Mouse (Mus musculus): ENCODE data around the gene Olfr56. TPM values are rescaled to one million over a fixed set of nuclear protein-coding genes. Genes with fewer than 3 reads are reported as not detected.

Olfr56 gene
- polyA plus RNA-seq, 1 experiment = not detected

GRCm38 (mm10) chr11:49093861-49094660 is 115.4 kb downstream of the Olfr56 start:
- Histone ChIP-seq H3K4me1 (ENCODE audit: control insufficient read depth, insufficient read depth, insufficient read length, low read length) (no peaks in the 10 kb centered on the region; the same call in none of the 2 replicates), H3K27ac (replicated peaks; ENCODE audit: low read depth, low read length) (peak overlapping the region; percentile 45; the same call in 1 of the 2 replicates), H3K4me3 (ENCODE audit: insufficient read depth, low read depth, low read length) (no peak overlapping the region)

- Histone ChIP-seq H3K4me3 (ENCODE audit: insufficient read depth, low read depth, low read length) (no peak overlapping the region), H3K27ac (replicated peaks; ENCODE audit: low read depth, low read length) (no peak overlapping the region), H3K4me1 (ENCODE audit: control insufficient read depth, insufficient read depth, insufficient read length, low read length) (no peaks in the 10 kb centered on the region; the same call in 1 of the 2 replicates)
Observed at GRCm38 (mm10) chr11:49095367-49095766, 116.7 kb downstream of the Olfr56 start.

DNA sequence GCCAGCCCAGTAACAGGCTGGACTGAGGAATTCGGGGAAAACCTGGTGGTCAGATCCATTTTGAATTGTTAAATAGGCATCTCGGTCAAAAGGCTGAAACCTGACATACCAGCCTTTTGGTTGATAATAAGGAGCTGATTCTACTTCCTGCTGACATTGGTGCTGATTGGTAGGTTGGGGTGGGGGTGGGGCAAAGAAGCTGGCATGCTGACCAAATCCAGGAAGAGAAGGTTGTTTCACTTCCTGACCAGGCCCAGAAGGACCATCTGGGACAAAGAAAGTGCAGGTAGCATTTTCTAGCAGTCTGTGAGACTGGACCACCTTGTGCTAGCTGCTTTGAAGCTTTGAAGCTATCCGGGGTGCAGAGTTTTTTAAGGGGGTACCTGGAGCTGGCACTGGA is 121.7 kb downstream of the Olfr56 start:
- Histone ChIP-seq H3K27ac (replicated peaks; ENCODE audit: low read depth, low read length) (no peak overlapping the region), H3K4me1 (ENCODE audit: control insufficient read depth, insufficient read depth, insufficient read length, low read length) (peaks cover 2% of the 10 kb centered on the region)

DNA sequence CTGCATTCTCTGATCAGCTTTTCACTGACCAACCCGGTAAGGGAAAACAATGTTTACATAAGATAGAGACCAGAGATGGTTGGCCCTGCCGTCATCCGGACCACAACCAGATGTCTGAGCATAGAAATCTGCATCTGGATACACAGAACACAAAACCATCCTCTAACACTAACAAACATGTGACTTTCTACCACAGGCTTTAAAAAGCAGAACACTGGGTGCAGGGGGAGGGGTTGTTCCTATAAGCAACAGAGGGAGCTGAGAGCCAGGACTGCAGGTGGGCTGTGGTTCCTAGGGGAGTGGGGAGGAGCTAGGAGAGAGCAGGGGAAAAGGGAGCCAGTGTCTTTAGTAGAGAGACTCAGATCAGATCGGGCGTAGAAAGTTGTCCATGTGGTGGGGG is 122.8 kb downstream of the Olfr56 start:
- no peak overlapping the region for H3K4me3 ChIP-seq (ENCODE audit: insufficient read depth, low read depth, low read length)
- peaks cover 5% of the 10 kb centered on the region for H3K4me1 ChIP-seq (ENCODE audit: control insufficient read depth, insufficient read depth, insufficient read length, low read length)
- H3K27ac ChIP-seq (replicated peaks; ENCODE audit: low read depth, low read length) = no peak overlapping the region

More for the DNA sequence above, 121.7 kb downstream of the Olfr56 start:
- no peak overlapping the region for H3K4me3 ChIP-seq (ENCODE audit: insufficient read depth, low read depth, low read length)

GRCm38 (mm10) chr11:49103047-49103693 is 124.5 kb downstream of the Olfr56 start:
- no peak overlapping the region for H3K27ac ChIP-seq (replicated peaks; ENCODE audit: low read depth, low read length)
- H3K4me1 ChIP-seq (ENCODE audit: control insufficient read depth, insufficient read depth, insufficient read length, low read length) = peaks cover 5% of the 10 kb centered on the region
- H3K4me3 ChIP-seq (ENCODE audit: insufficient read depth, low read depth, low read length) = no peak overlapping the region

GRCm38 (mm10) chr11:49105752-49106151 is 127.1 kb downstream of the Olfr56 start:
- peak overlapping the region; percentile 97 for H3K27ac ChIP-seq (replicated peaks; ENCODE audit: low read depth, low read length)

DNA sequence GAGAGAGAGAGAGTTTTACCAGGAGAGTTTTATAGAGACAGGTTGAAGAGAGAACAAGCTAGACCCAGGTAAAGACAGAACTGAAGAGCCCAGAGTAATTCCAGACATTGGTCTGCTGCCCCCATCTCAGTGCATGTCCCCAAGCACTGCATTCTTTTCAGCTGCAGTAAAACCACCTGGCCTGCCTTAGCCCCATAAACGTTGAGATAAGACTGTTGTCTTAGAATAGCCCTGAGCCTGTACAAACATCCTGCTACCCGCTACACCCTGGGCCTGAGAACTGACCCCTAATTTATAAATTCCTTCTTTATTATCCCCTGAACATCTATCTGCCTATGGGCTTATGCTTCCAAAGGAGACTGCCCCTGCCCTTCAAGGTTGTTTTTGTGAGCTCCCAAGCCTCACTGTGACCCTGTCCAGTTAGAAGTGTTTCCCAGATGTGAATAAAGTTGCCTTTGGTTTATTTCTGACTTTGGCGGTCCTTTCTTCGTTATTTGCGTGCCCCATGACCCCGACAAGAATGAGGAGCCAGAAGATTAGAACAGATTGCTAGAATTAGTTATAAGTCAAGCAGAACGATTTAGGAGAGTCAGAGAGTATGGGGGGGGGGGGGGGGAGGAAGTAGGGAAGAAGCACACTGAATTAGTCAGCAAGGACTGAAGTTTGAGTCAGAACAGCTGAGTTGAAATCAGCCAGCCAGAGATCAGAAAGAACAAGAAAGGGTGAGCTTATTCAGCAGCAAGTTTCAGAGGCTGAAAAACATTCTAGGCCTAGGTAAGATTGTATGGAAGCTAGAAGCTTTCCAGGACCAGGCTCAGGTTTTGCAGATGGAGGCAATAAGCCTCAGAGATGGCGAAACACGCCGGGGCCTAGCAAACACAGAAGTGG is 129.2 kb downstream of the Olfr56 start:
- H3K4me3 ChIP-seq (ENCODE audit: insufficient read depth, low read depth, low read length) = no peak overlapping the region
- H3K27ac ChIP-seq (replicated peaks; ENCODE audit: low read depth, low read length) = peak overlapping the region; percentile 82
- peaks cover 14% of the 10 kb centered on the region for H3K4me1 ChIP-seq (ENCODE audit: control insufficient read depth, insufficient read depth, insufficient read length, low read length)

More at GRCm38 (mm10) chr11:49105752-49106151, 127.1 kb downstream of the Olfr56 start:
- Histone ChIP-seq H3K4me1 (ENCODE audit: control insufficient read depth, insufficient read depth, insufficient read length, low read length) (peaks cover 8% of the 10 kb centered on the region), H3K4me3 (ENCODE audit: insufficient read depth, low read depth, low read length) (no peak overlapping the region)

GRCm38 (mm10) chr11:49108833-49109232 is 130.1 kb downstream of the Olfr56 start:
- Histone ChIP-seq H3K4me3 (ENCODE audit: insufficient read depth, low read depth, low read length) (no peak overlapping the region), H3K4me1 (ENCODE audit: control insufficient read depth, insufficient read depth, insufficient read length, low read length) (peaks cover 17% of the 10 kb centered on the region), H3K27ac (replicated peaks; ENCODE audit: low read depth, low read length) (no peak overlapping the region)

DNA sequence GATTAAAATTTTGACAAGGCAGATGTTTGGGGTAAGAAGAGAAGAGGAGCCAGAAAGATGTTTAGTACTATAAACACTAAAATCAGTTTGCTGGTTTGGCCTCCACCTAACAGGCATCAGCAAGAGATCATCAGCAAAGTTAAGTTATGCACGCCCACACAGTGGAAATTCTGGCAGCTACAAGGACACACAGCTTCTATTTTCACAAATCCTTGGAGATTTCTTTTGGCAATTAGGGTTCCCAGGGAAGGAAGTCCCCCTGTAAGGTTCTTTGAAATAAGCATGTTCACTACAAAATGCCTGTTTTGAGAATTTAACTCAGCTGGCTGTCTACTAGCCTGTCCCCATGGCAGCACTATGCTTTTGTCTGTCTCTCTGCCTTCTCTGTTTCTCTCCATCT is 132.3 kb downstream of the Olfr56 start:
- Histone ChIP-seq H3K27ac (replicated peaks; ENCODE audit: low read depth, low read length) (peak overlapping the region; percentile 93), H3K4me3 (ENCODE audit: insufficient read depth, low read depth, low read length) (no peak overlapping the region), H3K4me1 (ENCODE audit: control insufficient read depth, insufficient read depth, insufficient read length, low read length) (peaks cover 21% of the 10 kb centered on the region)

- Histone ChIP-seq H3K4me1 (ENCODE audit: control insufficient read depth, insufficient read depth, insufficient read length, low read length) (peaks cover 19% of the 10 kb centered on the region), H3K4me3 (ENCODE audit: insufficient read depth, low read depth, low read length) (no peak overlapping the region), H3K27ac (replicated peaks; ENCODE audit: low read depth, low read length) (peak overlapping the region; percentile 98)
Observed at GRCm38 (mm10) chr11:49112624-49113219, 134.0 kb downstream of the Olfr56 start.

GRCm38 (mm10) chr11:49114158-49114557 is 135.5 kb downstream of the Olfr56 start:
- H3K4me1 ChIP-seq (ENCODE audit: control insufficient read depth, insufficient read depth, insufficient read length, low read length) = peaks cover 15% of the 10 kb centered on the region
- H3K27ac ChIP-seq (replicated peaks; ENCODE audit: low read depth, low read length) = peak overlapping the region; percentile 98

GRCm38 (mm10) chr11:49114774-49115173 is 136.1 kb downstream of the Olfr56 start, which contains the start of gene Olfr1396:
Gene Olfr1396 (minus strand): TSS chr11:49114874.
- peak within 1 kb of the TSS; percentile 98 for H3K27ac ChIP-seq (replicated peaks; ENCODE audit: low read depth, low read length)
- H3K4me1 ChIP-seq (ENCODE audit: control insufficient read depth, insufficient read depth, insufficient read length, low read length) = peaks cover 15% of the 10 kb centered on the region
- H3K4me3 ChIP-seq (ENCODE audit: insufficient read depth, low read depth, low read length) = no peak within 1 kb of the TSS

More at GRCm38 (mm10) chr11:49114158-49114557, 135.5 kb downstream of the Olfr56 start:
- H3K4me3 ChIP-seq (ENCODE audit: insufficient read depth, low read depth, low read length) = no peak overlapping the region

- Histone ChIP-seq H3K27ac (replicated peaks; ENCODE audit: low read depth, low read length) (peak overlapping the region; percentile 64), H3K4me1 (ENCODE audit: control insufficient read depth, insufficient read depth, insufficient read length, low read length) (peaks cover 4% of the 10 kb centered on the region; the same call in 1 of the 2 replicates), H3K4me3 (ENCODE audit: insufficient read depth, low read depth, low read length) (no peak overlapping the region)
Observed at GRCm38 (mm10) chr11:49119635-49120034, 140.9 kb downstream of the Olfr56 start.

GRCm38 (mm10) chr11:49124169-49124568 is 145.5 kb downstream of the Olfr56 start:
- Histone ChIP-seq H3K4me3 (ENCODE audit: insufficient read depth, low read depth, low read length) (no peak overlapping the region), H3K27ac (replicated peaks; ENCODE audit: low read depth, low read length) (no peak overlapping the region), H3K4me1 (ENCODE audit: control insufficient read depth, insufficient read depth, insufficient read length, low read length) (no peaks in the 10 kb centered on the region)

All from brown adipose tissue, adult 24 weeks (tissue).